8 mouse cellular contexts compared by ENCODE assay signal in the genomic region with DNA sequence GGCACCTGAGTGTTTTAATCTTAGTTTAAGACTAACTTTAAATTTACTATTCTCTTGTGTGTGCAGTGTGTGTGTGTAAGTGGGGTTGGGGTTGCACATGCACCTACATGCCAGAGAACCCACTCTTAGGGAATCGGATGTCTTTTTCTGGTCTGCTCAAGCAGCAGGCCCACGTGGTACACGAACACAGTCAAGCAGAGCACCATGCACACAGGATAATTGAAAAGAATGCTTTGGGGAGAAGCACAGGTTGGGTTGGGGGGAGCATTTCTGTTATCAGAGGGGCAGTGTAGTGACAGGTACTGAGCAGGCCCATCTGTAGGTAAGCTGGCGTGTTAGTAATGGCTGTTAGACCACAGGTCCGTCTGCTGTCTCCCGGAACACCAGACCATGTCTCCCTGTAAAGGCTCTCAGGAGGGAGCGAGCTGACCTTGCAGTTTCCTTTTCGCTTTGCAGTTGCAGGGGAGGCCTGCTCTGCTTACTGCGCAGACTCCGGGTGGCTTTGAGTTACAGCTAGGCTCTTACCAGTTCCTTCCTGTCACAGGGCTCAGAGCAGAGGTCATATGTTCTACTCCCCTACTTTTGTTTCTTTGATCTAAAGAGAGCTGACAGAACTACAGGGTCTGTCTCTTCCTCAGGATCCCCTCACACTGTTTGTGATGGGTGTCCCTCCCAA. TPM values are rescaled to one million over a fixed set of nuclear protein-coding genes. Genes with fewer than 3 reads are reported as not detected.
A peak's percentile ranks its signal among the peaks of the same experiment; 100 is the strongest.
DNase-seq lines count a peak whose midpoint lies in the region; ATAC-seq and TF ChIP-seq lines count a peak whose summit lies in the region.

No protein-coding gene starts in this region.

- H3K4me1 ChIP-seq in embryonic facial prominence, embryonic 13.5 days, result peaks cover 10% of the 10 kb centered on the region
- no peaks in the 10 kb centered on the region for H3K4me1 ChIP-seq in lung, embryonic 14.5 days (ENCODE audit: insufficient read depth)

- no peaks in the 10 kb centered on the region for H3K27me3 ChIP-seq in embryonic facial prominence, embryonic 13.5 days
- H3K27me3 ChIP-seq in lung, embryonic 14.5 days (ENCODE audit: insufficient read depth, low read length), result no peaks in the 10 kb centered on the region

- peak overlapping the region; percentile 12; the same call in 1 of the 2 replicates for H3K27ac ChIP-seq in embryonic facial prominence, embryonic 13.5 days
- H3K27ac ChIP-seq in lung, embryonic 14.5 days (ENCODE audit: low read depth), result no peak overlapping the region

- H3K9me3 ChIP-seq in embryonic facial prominence, embryonic 13.5 days, result no peaks in the 10 kb centered on the region
- H3K9me3 ChIP-seq in lung, embryonic 14.5 days (ENCODE audit: low read depth, low read length), result no peaks in the 10 kb centered on the region

- TF ChIP-seq CTCF in lung, embryonic 14.5 days (IDR thresholded peaks at IDR 0.05; ENCODE audit: low read depth), result no peak

- H3K9ac ChIP-seq in embryonic facial prominence, embryonic 13.5 days, result no peak overlapping the region
- no peak overlapping the region for H3K9ac ChIP-seq in lung, embryonic 14.5 days

- ATAC-seq in embryonic facial prominence, embryonic 13.5 days (ENCODE audit: insufficient number of reproducible peaks, insufficient read depth, low FRiP score, low TSS enrichment, low read depth), result no peak
- ATAC-seq in lung, embryonic 14.5 days (ENCODE audit: insufficient read depth), result peak; percentile 31; the same call in 1 of the 2 replicates

- H3K36me3 ChIP-seq in embryonic facial prominence, embryonic 13.5 days, result peaks cover 3% of the 10 kb centered on the region; the same call in 1 of the 2 replicates
- H3K36me3 ChIP-seq in lung, embryonic 14.5 days (ENCODE audit: insufficient read depth), result 0 out of 2 replicates have a peak, but pooled peaks cover 5% of the 10 kb centered on the region

- peak; percentile 22 for DNase-seq in right cerebral cortex, postnatal 14 days
- DNase-seq in right cerebral cortex, postnatal 25 days, result no peak
- peak; percentile 82 for DNase-seq in kidney, adult 11 months
- DNase-seq in lung, embryonic 14.5 days, result peak; percentile 15
- peak; percentile 59 to 78 for DNase-seq in spleen, postnatal 4 days (ENCODE audit: low spot score in 2 of 2)
- DNase-seq in retina, embryonic 14.5 days (ENCODE audit: low spot score), result no peak
- no peak for DNase-seq in embryo, embryonic 9.5 days (ENCODE audit: extremely low spot score)

- no peak overlapping the region for H3K4me3 ChIP-seq in embryonic facial prominence, embryonic 13.5 days
- H3K4me3 ChIP-seq in lung, embryonic 14.5 days (ENCODE audit: low read depth, low read length), result no peak overlapping the region

- H3K4me2 ChIP-seq in embryonic facial prominence, embryonic 13.5 days, result no peak overlapping the region
- no peak overlapping the region for H3K4me2 ChIP-seq in lung, embryonic 14.5 days

- 68% methylated on average over 10 of the region's 10 CpGs for WGBS in embryonic facial prominence, embryonic 13.5 days
- 73% methylated on average over 10 of the region's 10 CpGs for WGBS in lung, embryonic 14.5 days

RNA-seq across cellular contexts. Expression of gene Rcor1, which starts 32.5 kb away (rescaled TPM):
- polyA plus RNA-seq in embryonic facial prominence, embryonic 13.5 days (2015; fragmentation: Nextera tagmentation; extraction: Ambion mirVana), result 11.6 and 14.2 TPM in 2 replicates
- 14.4 and 17.0 TPM in 2 replicates for polyA plus RNA-seq in lung, embryonic 14.5 days (2014; fragmentation: Nextera tagmentation; extraction: Ambion mirVana)

Comparison
In these comparisons a context has a peak if more than half of its experiments do, and no peak if none do; other contexts are left out.
1. DNase-seq: peak in right cerebral cortex, postnatal 14 days (single experiment), kidney, adult 11 months (single experiment), lung, embryonic 14.5 days (single experiment) and spleen, postnatal 4 days (2 of 2); none in right cerebral cortex, postnatal 25 days (single experiment), retina, embryonic 14.5 days (single experiment) and embryo, embryonic 9.5 days (single experiment).